Mouse (Mus musculus): ENCODE results near the gene Olfr728. TPM values are rescaled to one million over a fixed set of nuclear protein-coding genes. Genes with fewer than 3 reads are reported as not detected.

Olfr728 gene
- total RNA-seq (2017), result not detected in 2 replicates

DNA sequence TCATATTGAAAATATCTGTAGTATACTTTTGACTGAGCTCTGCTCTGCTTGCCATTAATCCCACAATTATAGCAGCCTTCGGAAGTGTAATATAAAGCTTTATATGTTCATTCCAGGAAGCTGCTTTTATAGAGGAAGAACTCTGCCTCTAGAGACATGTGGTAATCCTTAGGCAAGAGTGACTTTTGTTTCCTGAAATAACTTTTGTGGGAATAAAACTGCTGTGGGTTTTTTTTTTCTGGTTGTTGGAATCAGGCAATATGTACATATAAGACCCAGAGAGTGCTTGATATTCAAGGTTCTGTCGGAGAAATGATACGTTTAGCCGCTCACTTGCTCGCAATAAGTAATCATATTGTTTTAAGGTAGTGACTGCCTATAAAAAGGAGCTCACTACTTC is at the start of gene Olfr728:
Gene Olfr728 (minus strand): TSS at position 101 of the 400 bp plus-strand sequence.
- ATAC-seq (ENCODE audit: extremely low read depth, insufficient number of reproducible peaks, low FRiP score, poor library complexity, severe bottlenecking), result no peak

DNA sequence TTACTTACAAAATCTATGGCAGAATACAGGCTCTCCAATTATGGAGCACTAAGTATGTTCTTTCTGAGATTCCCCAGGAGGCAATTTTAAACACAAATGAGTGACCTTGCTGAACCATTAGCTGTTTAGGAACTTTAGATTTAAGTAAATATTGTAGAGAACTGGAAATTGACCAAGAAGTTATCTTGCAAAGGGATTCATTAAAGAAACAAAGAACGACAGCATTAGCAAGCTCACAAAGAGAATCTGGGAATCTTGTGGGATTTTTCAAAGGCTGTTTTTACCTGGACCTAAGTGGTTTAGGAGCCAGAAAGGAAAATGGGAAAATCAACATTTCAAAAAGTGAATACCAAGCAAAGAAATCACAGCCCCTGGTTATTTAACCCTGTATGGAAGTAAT is 45.6 kb upstream of the Olfr728 start, which contains the start of gene Olfr730:
Gene Olfr730 (minus strand): TSS at position 101 of the 400 bp plus-strand sequence.
- ATAC-seq (ENCODE audit: extremely low read depth, insufficient number of reproducible peaks, low FRiP score, poor library complexity, severe bottlenecking), result no peak

DNA sequence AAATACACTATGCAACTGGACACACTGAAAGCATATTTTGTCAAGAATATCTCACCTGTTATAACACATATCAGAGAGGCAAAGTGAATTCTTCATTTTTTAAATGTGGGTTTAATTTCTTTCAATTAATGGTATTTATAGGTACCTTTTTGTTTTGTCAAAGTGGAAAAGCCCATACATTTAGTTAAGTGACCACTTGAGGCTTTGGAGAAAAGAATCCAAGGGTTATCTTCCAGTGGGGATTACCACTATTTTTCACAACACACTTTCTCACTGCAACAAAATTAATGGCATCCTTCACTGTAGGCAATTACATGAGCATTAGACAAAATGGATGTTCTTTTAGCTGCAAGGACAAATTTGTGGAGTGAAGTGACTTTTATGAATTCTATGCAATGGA is 10.3 kb upstream of the Olfr728 start, which contains the start of gene Olfr729:
Gene Olfr729 (minus strand): TSS at position 101 of the 400 bp plus-strand sequence.
- no peak for ATAC-seq (ENCODE audit: extremely low read depth, insufficient number of reproducible peaks, low FRiP score, poor library complexity, severe bottlenecking)

DNA sequence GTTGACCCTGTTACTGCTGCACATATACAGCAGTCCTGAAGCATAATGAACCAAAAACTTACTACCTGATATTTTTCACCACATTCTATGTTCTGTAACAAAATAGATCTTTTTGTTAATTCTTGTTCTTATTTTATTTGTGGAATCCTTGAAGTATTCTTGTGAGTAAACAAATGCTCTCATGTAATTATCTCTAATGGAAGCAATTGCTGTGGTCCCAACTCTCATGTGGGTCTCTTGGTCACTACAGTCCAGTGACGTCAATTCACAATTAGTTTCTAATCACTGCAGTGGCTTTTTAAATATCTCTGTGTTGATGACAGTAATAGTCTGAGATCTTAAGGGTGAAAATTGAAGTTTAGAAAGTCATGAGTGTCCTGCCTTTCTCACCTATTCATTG is 19.6 kb downstream of the Olfr728 start, which contains the start of gene Olfr727:
Gene Olfr727 (plus strand): TSS at position 301 of the 400 bp plus-strand sequence.
- no peak for ATAC-seq (ENCODE audit: extremely low read depth, insufficient number of reproducible peaks, low FRiP score, poor library complexity, severe bottlenecking)

DNA sequence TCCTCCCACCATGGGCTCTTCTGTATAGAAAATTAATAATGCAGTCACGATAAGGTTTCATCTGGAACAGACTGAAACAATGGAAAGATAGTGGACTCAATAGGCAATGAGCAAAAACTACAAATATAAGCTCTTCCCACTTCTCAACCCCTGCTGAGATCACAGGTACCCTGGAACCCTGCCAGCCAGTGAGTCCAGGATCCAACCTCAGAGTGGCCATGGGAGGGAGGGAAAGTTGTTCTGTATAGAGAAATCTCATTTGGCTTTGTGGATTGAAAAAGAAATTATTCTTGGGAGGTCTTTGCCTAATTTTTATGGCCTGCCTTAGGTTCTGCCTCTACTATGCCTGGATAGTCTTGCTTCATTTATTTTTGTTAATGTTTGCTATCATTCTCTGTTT is 51.6 kb downstream of the Olfr728 start, which contains the start of gene Olfr726:
Gene Olfr726 (minus strand): TSS at position 101 of the 400 bp plus-strand sequence.
- no peak for ATAC-seq (ENCODE audit: extremely low read depth, insufficient number of reproducible peaks, low FRiP score, poor library complexity, severe bottlenecking)

Other genes with a start within 250 kb of the Olfr728 start
- gene Olfr722, start 240.7 kb downstream of the Olfr728 start, total RNA-seq (2017), result not detected in 2 replicates
- not detected in 2 replicates for gene Olfr723, start 210.9 kb downstream of the Olfr728 start, total RNA-seq (2017)
- gene Olfr724, start 179.4 kb downstream of the Olfr728 start, total RNA-seq (2017), result not detected in 2 replicates
- not detected in 2 replicates for gene Olfr725, start 102.3 kb downstream of the Olfr728 start, total RNA-seq (2017)
- gene Olfr726, start 51.7 kb downstream of the Olfr728 start, total RNA-seq (2017), result not detected in 2 replicates
- not detected in 2 replicates for gene Olfr727, start 19.5 kb downstream of the Olfr728 start, total RNA-seq (2017)
- not detected in 2 replicates for gene Olfr729, start 10.2 kb upstream of the Olfr728 start, total RNA-seq (2017)
- not detected in 2 replicates for gene Olfr730, start 45.5 kb upstream of the Olfr728 start, total RNA-seq (2017)
- gene Olfr731, start 99.2 kb upstream of the Olfr728 start, total RNA-seq (2017), result not detected in 2 replicates
- gene Olfr732, start 141.5 kb upstream of the Olfr728 start, total RNA-seq (2017), result not detected in 2 replicates
- gene Olfr733, start 158.8 kb upstream of the Olfr728 start, total RNA-seq (2017), result not detected in 2 replicates
- gene Olfr734, start 184.1 kb upstream of the Olfr728 start, total RNA-seq (2017), result not detected in 2 replicates
- gene Olfr735, start 206.2 kb upstream of the Olfr728 start, total RNA-seq (2017), result not detected in 2 replicates
- gene Tlr11, start 215.2 kb upstream of the Olfr728 start, total RNA-seq (2017), result 0.12 TPM in 1 of 2 replicates, not detected in the other
- not detected in 2 replicates for gene Olfr736, start 238.5 kb upstream of the Olfr728 start, total RNA-seq (2017)

Measured in neutrophil, adult 5-6 weeks (primary cell).